Mouse (Mus musculus): ENCODE data around the gene Usp3. TPM values are rescaled to one million over a fixed set of nuclear protein-coding genes. Genes with fewer than 3 reads are reported as not detected.
A peak's percentile ranks its signal among the peaks of the same experiment; 100 is the strongest.

Usp3 gene
- total and polyA plus RNA-seq, 3 experiments = 7.2 to 20.7 (median 20.6) TPM

GRCm38 (mm10) chr9:66510944-66511343 is 82.0 kb downstream of the Usp3 start:
- H3K4me3 ChIP-seq = peak overlapping the region; percentile 77
- WGBS = 3% methylated on average over 2 of the region's 2 CpGs
- DNase-seq = peak in 1 of 2 experiments; percentile 11
- no peaks in the 10 kb centered on the region for H3K36me3 ChIP-seq (ENCODE audit: control insufficient read depth, insufficient read depth, low read length)
- peak overlapping the region; percentile 97 for H3K27ac ChIP-seq
- intact Hi-C loops (cut with DNase I) = loop anchor here (5.0 kb wide), 2 partner anchors 101 to 276 kb away; no protein-coding TSS in a partner anchor
- 0 out of 2 replicates have a peak overlapping the region, but pooled peaks have one; percentile 30 for H3K9ac ChIP-seq (ENCODE audit: low read depth, low read length)
- H3K4me1 ChIP-seq (ENCODE audit: control insufficient read depth, insufficient read depth, low read length) = peaks cover 13% of the 10 kb centered on the region
- TF ChIP-seq POLR2A (IDR thresholded peaks at IDR 0.05; ENCODE audit: insufficient read depth, low read depth, low read length) (no peak), CTCF (IDR thresholded peaks at IDR 0.05) (no peak), EP300 (IDR thresholded peaks at IDR 0.05; ENCODE audit: insufficient read depth, low read depth, low read length) (no peak)
- H3K79me2 ChIP-seq (replicated peaks; ENCODE audit: control insufficient read depth, insufficient read depth, low read length) = no peaks in the 10 kb centered on the region
- no peaks in the 10 kb centered on the region for H3K27me3 ChIP-seq (ENCODE audit: control insufficient read depth, insufficient read depth, low read length)

- DNase-seq = peak in 1 of 2 experiments; percentile 54
- H3K27ac ChIP-seq = peak overlapping the region; percentile 97
These were observed 82.5 kb downstream of the Usp3 start for GRCm38 (mm10) chr9:66510351-66510841.

DNA sequence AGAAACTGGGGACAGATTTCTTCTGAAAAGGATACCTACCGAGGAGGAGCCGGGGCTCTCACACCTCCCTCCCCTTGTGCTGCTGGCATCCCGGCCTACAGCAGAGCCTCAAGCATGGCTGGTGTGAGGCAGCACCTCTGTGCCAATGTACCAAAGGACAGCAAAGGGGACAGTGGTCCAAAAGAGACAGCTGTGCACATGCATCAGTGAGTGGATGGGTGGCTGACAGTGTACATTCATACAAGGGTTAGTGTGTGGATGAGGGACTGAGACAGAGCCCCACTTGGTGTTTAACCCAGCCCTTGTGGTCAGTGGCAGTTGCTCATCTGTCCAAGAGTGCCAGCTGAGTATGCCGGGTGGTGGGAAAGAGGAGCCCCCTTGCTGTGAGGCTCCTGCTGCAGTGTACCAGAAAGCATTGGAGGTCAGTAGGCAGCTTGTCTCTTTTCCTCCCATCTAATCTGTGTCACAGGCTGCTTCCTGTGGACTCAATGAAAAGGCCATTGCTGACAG is 84.0 kb downstream of the Usp3 start:
- Histone ChIP-seq H3K27me3 (ENCODE audit: control insufficient read depth, insufficient read depth, low read length) (no peaks in the 10 kb centered on the region), H3K36me3 (ENCODE audit: control insufficient read depth, insufficient read depth, low read length) (no peaks in the 10 kb centered on the region), H3K27ac (no peak overlapping the region), H3K4me1 (ENCODE audit: control insufficient read depth, insufficient read depth, low read length) (peaks cover 18% of the 10 kb centered on the region), H3K79me2 (replicated peaks; ENCODE audit: control insufficient read depth, insufficient read depth, low read length) (no peaks in the 10 kb centered on the region), H3K9ac (ENCODE audit: low read depth, low read length) (no peak overlapping the region), H3K4me3 (no peak overlapping the region)
- WGBS = 62% methylated on average over 4 of the region's 4 CpGs
- DNase-seq = no peak
- TF ChIP-seq POLR2A (IDR thresholded peaks at IDR 0.05; ENCODE audit: insufficient read depth, low read depth, low read length) (no peak), CTCF (IDR thresholded peaks at IDR 0.05) (no peak), EP300 (IDR thresholded peaks at IDR 0.05; ENCODE audit: insufficient read depth, low read depth, low read length) (no peak)
- intact Hi-C loops (cut with DNase I) = no loop called here

More at GRCm38 (mm10) chr9:66510351-66510841, 82.5 kb downstream of the Usp3 start:
- intact Hi-C loops (cut with DNase I) = loop anchor here (5.0 kb wide), 2 partner anchors 102 to 277 kb away; no protein-coding TSS in a partner anchor
- TF ChIP-seq CTCF (IDR thresholded peaks at IDR 0.05) (no peak), EP300 (IDR thresholded peaks at IDR 0.05; ENCODE audit: insufficient read depth, low read depth, low read length) (peak; percentile 80; the same call in 1 of the 2 replicates)
- Histone ChIP-seq H3K9ac (ENCODE audit: low read depth, low read length) (no peak overlapping the region), H3K4me3 (no peak overlapping the region), H3K27me3 (ENCODE audit: control insufficient read depth, insufficient read depth, low read length) (no peaks in the 10 kb centered on the region), H3K4me1 (ENCODE audit: control insufficient read depth, insufficient read depth, low read length) (peaks cover 13% of the 10 kb centered on the region), H3K79me2 (replicated peaks; ENCODE audit: control insufficient read depth, insufficient read depth, low read length) (no peaks in the 10 kb centered on the region), H3K36me3 (ENCODE audit: control insufficient read depth, insufficient read depth, low read length) (no peaks in the 10 kb centered on the region)
- WGBS = 61% methylated on average over 7 of the region's 7 CpGs

- peaks cover 17% of the 10 kb centered on the region for H3K4me1 ChIP-seq (ENCODE audit: control insufficient read depth, insufficient read depth, low read length)
- no peak for DNase-seq
- no peaks in the 10 kb centered on the region for H3K27me3 ChIP-seq (ENCODE audit: control insufficient read depth, insufficient read depth, low read length)
- no peaks in the 10 kb centered on the region for H3K79me2 ChIP-seq (replicated peaks; ENCODE audit: control insufficient read depth, insufficient read depth, low read length)
- H3K4me3 ChIP-seq = no peak overlapping the region
- WGBS = 83% methylated on average over 3 of the region's 3 CpGs
- no peak overlapping the region for H3K27ac ChIP-seq
- H3K36me3 ChIP-seq (ENCODE audit: control insufficient read depth, insufficient read depth, low read length) = no peaks in the 10 kb centered on the region
- H3K9ac ChIP-seq (ENCODE audit: low read depth, low read length) = no peak overlapping the region
- intact Hi-C loops (cut with DNase I) = no loop called here
- no peak for TF ChIP-seq POLR2A (IDR thresholded peaks at IDR 0.05; ENCODE audit: insufficient read depth, low read depth, low read length)
- TF ChIP-seq CTCF (IDR thresholded peaks at IDR 0.05) = no peak
- TF ChIP-seq EP300 (IDR thresholded peaks at IDR 0.05; ENCODE audit: insufficient read depth, low read depth, low read length) = no peak
These were observed 85.3 kb downstream of the Usp3 start for GRCm38 (mm10) chr9:66507684-66508083.

- no peak for DNase-seq
- Histone ChIP-seq H3K9ac (ENCODE audit: low read depth, low read length) (no peak overlapping the region), H3K4me3 (no peak overlapping the region), H3K36me3 (ENCODE audit: control insufficient read depth, insufficient read depth, low read length) (no peaks in the 10 kb centered on the region), H3K4me1 (ENCODE audit: control insufficient read depth, insufficient read depth, low read length) (peaks cover 14% of the 10 kb centered on the region), H3K27me3 (ENCODE audit: control insufficient read depth, insufficient read depth, low read length) (no peaks in the 10 kb centered on the region), H3K27ac (no peak overlapping the region), H3K79me2 (replicated peaks; ENCODE audit: control insufficient read depth, insufficient read depth, low read length) (no peaks in the 10 kb centered on the region)
- intact Hi-C loops (cut with DNase I) = no loop called here
- TF ChIP-seq POLR2A (IDR thresholded peaks at IDR 0.05; ENCODE audit: insufficient read depth, low read depth, low read length) (no peak), EP300 (IDR thresholded peaks at IDR 0.05; ENCODE audit: insufficient read depth, low read depth, low read length) (no peak), CTCF (IDR thresholded peaks at IDR 0.05) (no peak)
These were observed 86.5 kb downstream of the Usp3 start for GRCm38 (mm10) chr9:66506424-66506823.

DNA sequence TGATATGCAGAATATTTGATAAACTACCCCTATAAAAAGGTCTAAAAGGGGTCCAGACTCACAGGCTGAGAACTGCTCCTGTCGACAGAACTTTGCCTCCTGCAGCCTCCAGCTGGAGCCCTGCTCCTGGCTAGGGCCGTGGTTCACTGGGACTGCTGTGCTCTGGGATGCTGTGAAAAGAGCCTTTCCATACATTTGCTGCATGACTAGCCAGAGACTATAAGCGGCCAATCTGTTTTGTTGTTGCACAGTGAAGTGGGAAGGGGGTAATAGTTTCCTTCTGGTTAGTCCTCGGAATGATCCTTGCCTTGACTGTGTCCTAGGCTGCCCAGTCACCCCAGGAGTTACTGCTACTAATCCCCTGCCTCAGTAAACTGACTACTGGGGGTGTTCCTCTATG is 86.9 kb downstream of the Usp3 start:
- intact Hi-C loops (cut with DNase I) = no loop called here
- TF ChIP-seq POLR2A (IDR thresholded peaks at IDR 0.05; ENCODE audit: insufficient read depth, low read depth, low read length) (no peak), CTCF (IDR thresholded peaks at IDR 0.05) (no peak)
- Histone ChIP-seq H3K9ac (ENCODE audit: low read depth, low read length) (no peak overlapping the region), H3K79me2 (replicated peaks; ENCODE audit: control insufficient read depth, insufficient read depth, low read length) (no peaks in the 10 kb centered on the region), H3K4me3 (no peak overlapping the region), H3K27ac (no peak overlapping the region), H3K4me1 (ENCODE audit: control insufficient read depth, insufficient read depth, low read length) (peaks cover 14% of the 10 kb centered on the region), H3K36me3 (ENCODE audit: control insufficient read depth, insufficient read depth, low read length) (no peaks in the 10 kb centered on the region), H3K27me3 (ENCODE audit: control insufficient read depth, insufficient read depth, low read length) (no peaks in the 10 kb centered on the region)
- 70% methylated on average over 4 of the region's 4 CpGs for WGBS
- no peak for DNase-seq
